Mouse (Mus musculus) C3H10T1/2 (cell line): ENCODE measurements around the gene Cldn34b2. TPM values are rescaled to one million over a fixed set of nuclear protein-coding genes. Genes with fewer than 3 reads are reported as not detected.

Experiments used
- polyA plus RNA-seq, 2 experiments: library from polyadenylated mRNA; unstranded; fragments of >200 nt; fragmentation: generic; extraction: Trizol; gene quantifications; one replicate each; pipeline ENCODE4 v1.2.1; 2012; ENCODE audit warnings: missing spikeins in 2 of 2

The Cldn34b2 gene
- not detected for polyA plus RNA-seq

DNA sequence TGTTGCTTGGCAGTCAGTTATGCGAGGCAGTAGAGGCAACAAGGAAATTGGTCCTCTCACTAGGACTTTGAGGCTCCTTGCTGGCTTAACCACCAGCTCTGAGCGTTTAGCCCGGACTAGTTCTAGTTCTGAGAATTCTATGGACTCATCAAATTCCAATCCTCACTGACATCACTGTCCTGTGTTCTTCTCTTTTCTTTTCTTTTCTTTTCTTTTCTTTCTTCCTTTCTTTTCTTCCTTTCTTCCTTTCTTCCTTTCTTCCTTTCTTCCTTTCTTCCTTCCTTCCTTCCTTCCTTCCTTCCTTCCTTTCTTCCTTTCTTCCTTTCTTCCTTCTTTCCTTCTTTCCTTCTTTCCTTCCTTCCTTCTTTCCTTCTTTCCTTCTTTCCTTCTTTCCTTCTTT lies at the start of gene Cldn34b2:
Gene Cldn34b2 (minus strand): TSS at position 101 of the 400 bp plus-strand sequence.

GRCm38 (mm10) chrX:155093566-155093965 lies 34.6 kb downstream of the Cldn34b2 start, which contains the start of gene Magea2:
Magea2 (minus strand) TSS chrX:155093666.

GRCm38 (mm10) chrX:155089693-155090092 lies 38.5 kb downstream of the Cldn34b2 start, which contains the start of gene Magea1:
Magea1 (minus strand) TSS chrX:155089793.

Other genes with a start within 250 kb of the Cldn34b2 start
- gene Cldn34b1, start 238.1 kb downstream of the Cldn34b2 start, polyA plus RNA-seq: not detected
- not detected for gene Magea6, start 192.4 kb downstream of the Cldn34b2 start, polyA plus RNA-seq
- gene Magea3, start 178.9 kb downstream of the Cldn34b2 start, polyA plus RNA-seq: not detected
- under 1 TPM in 1 of 2 experiments, not detected in 1; 0.12 TPM for gene Magea8, start 132.6 kb downstream of the Cldn34b2 start, polyA plus RNA-seq
- not detected for gene Magea5, start 65.3 kb downstream of the Cldn34b2 start, polyA plus RNA-seq
- gene Magea1, start 38.6 kb downstream of the Cldn34b2 start, polyA plus RNA-seq: not detected
- gene Magea2, start 34.7 kb downstream of the Cldn34b2 start, polyA plus RNA-seq: not detected
- gene Sat1, start 88.0 kb upstream of the Cldn34b2 start, polyA plus RNA-seq: 100 to 1,000 TPM in 1 of 2 experiments, 10 to 100 TPM in 1; 22.2 to 235 TPM
- 10 to 100 TPM in 1 of 2 experiments, 1 to 10 TPM in 1; 9.6 to 37.2 TPM for gene Acot9, start 134.0 kb upstream of the Cldn34b2 start, polyA plus RNA-seq
- gene Prdx4, start 212.3 kb upstream of the Cldn34b2 start, polyA plus RNA-seq: 100 to 1,000 TPM; 255 to 636 TPM